Mouse (Mus musculus): ENCODE measurements at regions not wholly inside any gene's neighbourhood (a gene's known extent, or its start where the extent isn't known, plus 50 kb on each side); places are given as distances from the start of the nearest gene placed in this dataset.

DNA sequence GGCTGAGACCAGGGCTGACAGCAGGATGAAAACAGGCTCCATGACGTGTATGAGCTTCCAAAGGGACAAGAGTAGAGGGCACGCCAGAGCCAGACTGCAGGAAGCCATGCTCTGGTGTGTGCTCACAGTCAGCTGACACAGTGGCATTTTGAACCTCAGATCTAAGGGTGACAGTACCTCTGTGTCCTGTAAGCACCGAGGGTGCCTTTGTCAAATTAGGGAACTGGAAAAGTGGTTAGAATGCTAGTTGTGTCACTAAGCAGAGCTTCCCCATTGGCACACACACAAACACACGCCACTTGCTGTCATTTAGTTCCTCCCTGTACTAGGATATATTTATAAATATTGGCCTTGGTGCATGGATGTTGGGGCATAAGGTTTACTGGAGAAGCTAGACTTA lies 1374.6 kb upstream of the Gm7489 start:
- Histone ChIP-seq H3K27me3 (ENCODE audit: insufficient read depth, low read length) (peaks cover 4% of the 10 kb centered on the region; the same call in 1 of the 2 replicates), H3K4me3 (replicated peaks; ENCODE audit: low read length) (no peak overlapping the region), H3K4me1 (replicated peaks; ENCODE audit: low read depth, low read length) (no peaks in the 10 kb centered on the region), H3K9me3 (ENCODE audit: low read length) (no peaks in the 10 kb centered on the region), H3K36me3 (ENCODE audit: insufficient read depth, low read length) (no peaks in the 10 kb centered on the region)
- TF ChIP-seq POU5F1 (IDR thresholded peaks at IDR 0.05; ENCODE audit: borderline replicate concordance, low read length) (no peak), NANOG (IDR thresholded peaks at IDR 0.05; ENCODE audit: borderline replicate concordance, low read length) (no peak), CTCF (conservative IDR thresholded peaks at IDR 0.05; ENCODE audit: low read length) (no peak)

GRCm38 (mm10) chr15:52536594-52536993 lies 1348.1 kb upstream of the Gm7489 start:
- H3K4me3 ChIP-seq (replicated peaks; ENCODE audit: low read length) = no peak overlapping the region
- H3K36me3 ChIP-seq (ENCODE audit: insufficient read depth, low read length) = no peaks in the 10 kb centered on the region
- H3K27me3 ChIP-seq (ENCODE audit: insufficient read depth, low read length) = no peaks in the 10 kb centered on the region
- H3K9me3 ChIP-seq (ENCODE audit: low read length) = no peaks in the 10 kb centered on the region
- no peaks in the 10 kb centered on the region for H3K4me1 ChIP-seq (replicated peaks; ENCODE audit: low read depth, low read length)
- TF ChIP-seq NANOG (IDR thresholded peaks at IDR 0.05; ENCODE audit: borderline replicate concordance, low read length) (no peak), CTCF (conservative IDR thresholded peaks at IDR 0.05; ENCODE audit: low read length) (no peak), POU5F1 (IDR thresholded peaks at IDR 0.05; ENCODE audit: borderline replicate concordance, low read length) (no peak)

- Histone ChIP-seq H3K9me3 (ENCODE audit: low read length) (no peaks in the 10 kb centered on the region), H3K36me3 (ENCODE audit: insufficient read depth, low read length) (no peaks in the 10 kb centered on the region), H3K4me3 (replicated peaks; ENCODE audit: low read length) (no peak overlapping the region), H3K27me3 (ENCODE audit: insufficient read depth, low read length) (no peaks in the 10 kb centered on the region), H3K4me1 (replicated peaks; ENCODE audit: low read depth, low read length) (no peaks in the 10 kb centered on the region)
- TF ChIP-seq POU5F1 (IDR thresholded peaks at IDR 0.05; ENCODE audit: borderline replicate concordance, low read length) = no peak
- TF ChIP-seq CTCF (conservative IDR thresholded peaks at IDR 0.05; ENCODE audit: low read length) = no peak
- no peak for TF ChIP-seq NANOG (IDR thresholded peaks at IDR 0.05; ENCODE audit: borderline replicate concordance, low read length)
These were observed 1326.0 kb upstream of the Gm7489 start for GRCm38 (mm10) chr15:52558682-52559081.

DNA sequence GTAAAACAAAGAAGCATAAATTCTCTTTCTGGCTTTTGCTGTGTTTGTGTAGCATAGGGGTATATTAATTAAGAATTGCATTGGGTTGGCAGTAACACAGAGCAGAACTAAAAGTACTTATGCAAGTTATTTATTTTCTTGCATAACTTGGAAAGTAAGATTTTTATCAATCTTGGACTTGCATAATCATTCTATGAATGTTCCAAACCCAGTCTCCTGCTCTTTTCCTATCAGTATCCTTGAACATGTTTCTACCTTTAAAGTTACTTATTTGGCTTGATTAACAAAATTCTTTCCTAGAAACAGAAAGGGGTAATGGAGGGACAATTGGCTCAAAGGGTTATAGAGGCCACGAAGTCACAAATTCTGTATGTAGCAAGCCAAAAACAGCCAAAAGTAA lies 1320.6 kb upstream of the Gm7489 start:
- Histone ChIP-seq H3K9me3 (ENCODE audit: low read length) (no peaks in the 10 kb centered on the region), H3K4me1 (replicated peaks; ENCODE audit: low read depth, low read length) (no peaks in the 10 kb centered on the region), H3K27me3 (ENCODE audit: insufficient read depth, low read length) (no peaks in the 10 kb centered on the region), H3K4me3 (replicated peaks; ENCODE audit: low read length) (no peak overlapping the region), H3K36me3 (ENCODE audit: insufficient read depth, low read length) (no peaks in the 10 kb centered on the region)
- no peak for TF ChIP-seq CTCF (conservative IDR thresholded peaks at IDR 0.05; ENCODE audit: low read length)
- no peak for TF ChIP-seq POU5F1 (IDR thresholded peaks at IDR 0.05; ENCODE audit: borderline replicate concordance, low read length)
- TF ChIP-seq NANOG (IDR thresholded peaks at IDR 0.05; ENCODE audit: borderline replicate concordance, low read length) = no peak

- Histone ChIP-seq H3K36me3 (ENCODE audit: insufficient read depth, low read length) (no peaks in the 10 kb centered on the region), H3K9me3 (ENCODE audit: low read length) (no peaks in the 10 kb centered on the region), H3K4me3 (replicated peaks; ENCODE audit: low read length) (no peak overlapping the region), H3K4me1 (replicated peaks; ENCODE audit: low read depth, low read length) (no peaks in the 10 kb centered on the region), H3K27me3 (ENCODE audit: insufficient read depth, low read length) (no peaks in the 10 kb centered on the region)
- no peak for TF ChIP-seq NANOG (IDR thresholded peaks at IDR 0.05; ENCODE audit: borderline replicate concordance, low read length)
- TF ChIP-seq POU5F1 (IDR thresholded peaks at IDR 0.05; ENCODE audit: borderline replicate concordance, low read length) = no peak
- no peak for TF ChIP-seq CTCF (conservative IDR thresholded peaks at IDR 0.05; ENCODE audit: low read length)
These were observed 1319.3 kb upstream of the Gm7489 start for GRCm38 (mm10) chr15:52565449-52565851.

- Histone ChIP-seq H3K4me3 (replicated peaks; ENCODE audit: low read length) (no peak overlapping the region), H3K36me3 (ENCODE audit: insufficient read depth, low read length) (no peaks in the 10 kb centered on the region), H3K27me3 (ENCODE audit: insufficient read depth, low read length) (no peaks in the 10 kb centered on the region), H3K9me3 (ENCODE audit: low read length) (no peaks in the 10 kb centered on the region), H3K4me1 (replicated peaks; ENCODE audit: low read depth, low read length) (no peaks in the 10 kb centered on the region)
- TF ChIP-seq CTCF (conservative IDR thresholded peaks at IDR 0.05; ENCODE audit: low read length) (no peak), POU5F1 (IDR thresholded peaks at IDR 0.05; ENCODE audit: borderline replicate concordance, low read length) (no peak), NANOG (IDR thresholded peaks at IDR 0.05; ENCODE audit: borderline replicate concordance, low read length) (no peak)
These were observed 1314.5 kb upstream of the Gm7489 start for GRCm38 (mm10) chr15:52570256-52570655.

GRCm38 (mm10) chr15:52577614-52578013 lies 1307.1 kb upstream of the Gm7489 start:
- Histone ChIP-seq H3K4me1 (replicated peaks; ENCODE audit: low read depth, low read length) (no peaks in the 10 kb centered on the region), H3K4me3 (replicated peaks; ENCODE audit: low read length) (no peak overlapping the region), H3K9me3 (ENCODE audit: low read length) (no peaks in the 10 kb centered on the region), H3K36me3 (ENCODE audit: insufficient read depth, low read length) (no peaks in the 10 kb centered on the region), H3K27me3 (ENCODE audit: insufficient read depth, low read length) (no peaks in the 10 kb centered on the region)
- TF ChIP-seq POU5F1 (IDR thresholded peaks at IDR 0.05; ENCODE audit: borderline replicate concordance, low read length) = no peak
- no peak for TF ChIP-seq NANOG (IDR thresholded peaks at IDR 0.05; ENCODE audit: borderline replicate concordance, low read length)
- no peak for TF ChIP-seq CTCF (conservative IDR thresholded peaks at IDR 0.05; ENCODE audit: low read length)

DNA sequence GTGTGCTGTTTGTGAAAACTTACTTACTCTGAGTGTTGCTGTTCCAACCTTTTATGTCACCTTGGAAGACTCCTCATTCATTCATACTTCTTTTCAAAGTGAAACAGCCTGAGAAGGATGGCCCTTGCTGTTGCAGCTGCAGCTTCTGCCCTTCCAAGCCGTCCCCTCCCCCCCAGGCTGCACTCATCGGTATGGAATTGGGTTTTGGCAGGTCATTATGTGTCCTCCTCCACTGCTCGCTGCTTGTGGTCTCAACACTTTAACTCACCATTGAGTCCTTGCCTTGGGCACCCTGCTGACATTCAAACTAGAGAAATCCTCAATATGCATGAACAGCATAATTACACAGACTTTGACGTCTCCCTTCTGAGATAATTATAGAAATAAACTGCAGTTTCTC lies 1295.3 kb upstream of the Gm7489 start:
- H3K4me1 ChIP-seq (replicated peaks; ENCODE audit: low read depth, low read length) = no peaks in the 10 kb centered on the region
- no peak for TF ChIP-seq POU5F1 (IDR thresholded peaks at IDR 0.05; ENCODE audit: borderline replicate concordance, low read length)
- no peak for TF ChIP-seq CTCF (conservative IDR thresholded peaks at IDR 0.05; ENCODE audit: low read length)
- TF ChIP-seq NANOG (IDR thresholded peaks at IDR 0.05; ENCODE audit: borderline replicate concordance, low read length) = no peak

GRCm38 (mm10) chr15:52599511-52599910 lies 1285.2 kb upstream of the Gm7489 start:
- Histone ChIP-seq H3K9me3 (ENCODE audit: low read length) (no peaks in the 10 kb centered on the region), H3K4me3 (replicated peaks; ENCODE audit: low read length) (no peak overlapping the region), H3K4me1 (replicated peaks; ENCODE audit: low read depth, low read length) (no peaks in the 10 kb centered on the region), H3K27me3 (ENCODE audit: insufficient read depth, low read length) (no peaks in the 10 kb centered on the region), H3K36me3 (ENCODE audit: insufficient read depth, low read length) (no peaks in the 10 kb centered on the region)
- no peak for TF ChIP-seq POU5F1 (IDR thresholded peaks at IDR 0.05; ENCODE audit: borderline replicate concordance, low read length)
- no peak for TF ChIP-seq NANOG (IDR thresholded peaks at IDR 0.05; ENCODE audit: borderline replicate concordance, low read length)
- no peak for TF ChIP-seq CTCF (conservative IDR thresholded peaks at IDR 0.05; ENCODE audit: low read length)

More for the DNA sequence above, 1295.3 kb upstream of the Gm7489 start:
- H3K36me3 ChIP-seq (ENCODE audit: insufficient read depth, low read length) = no peaks in the 10 kb centered on the region
- H3K9me3 ChIP-seq (ENCODE audit: low read length) = no peaks in the 10 kb centered on the region
- no peaks in the 10 kb centered on the region for H3K27me3 ChIP-seq (ENCODE audit: insufficient read depth, low read length)
- H3K4me3 ChIP-seq (replicated peaks; ENCODE audit: low read length) = no peak overlapping the region

Measured in E14TG2a.4 (cell line).